Mouse (Mus musculus) bone marrow, adult 2 months (tissue): ENCODE results near the gene Npdc1.
A peak's percentile ranks its signal among the peaks of the same experiment; 100 is the strongest.

Experiments
- CTCF ChIP-seq: fragments of 200-500 bp; IDR thresholded peaks from 2 replicates; pipeline ENCODE4 v1.5.1; 2011; ENCODE audit warnings: low read length, control low read depth; ENCODE audit not compliant: control insufficient read depth, insufficient read depth
- POLR2A ChIP-seq: fragments of 200-500 bp; IDR thresholded peaks from 2 replicates; pipeline ENCODE4 v1.6.1; 2011; ENCODE audit warnings: low read depth, mild to moderate bottlenecking, control low read depth, low read length, borderline replicate concordance; ENCODE audit not compliant: control insufficient read depth

DNA sequence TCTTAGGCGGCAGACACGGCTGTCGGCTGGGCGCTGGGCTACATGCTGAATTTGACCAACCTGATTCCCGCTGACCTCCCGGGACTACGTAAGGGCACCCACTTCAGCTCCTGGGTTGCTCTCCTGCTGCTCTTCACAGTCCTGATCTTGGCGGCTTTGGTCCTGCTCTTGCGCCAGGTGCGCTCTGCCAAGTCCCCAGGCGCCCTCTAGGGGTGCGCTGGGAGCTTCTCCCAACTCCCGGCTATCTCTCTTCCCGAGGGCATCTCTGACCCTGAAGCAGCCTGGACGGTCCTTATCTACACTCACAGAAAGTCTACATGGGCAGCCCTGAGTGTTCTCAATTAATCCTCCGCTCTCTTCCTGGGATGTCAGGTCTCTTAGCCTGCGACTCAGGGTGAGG, 1.6 kb downstream of the Npdc1 start:
- TF ChIP-seq CTCF (peak; percentile 53; the same call in 1 of the 2 replicates), POLR2A (no peak)
